Mouse (Mus musculus): ENCODE data around the gene Fam193b.
"Not testable (repeated sequence)": the region's sequence is repeated elsewhere in the genome, so short reads cannot be mapped to it uniquely, and the experiment has no call there.

Fam193b gene

DNA sequence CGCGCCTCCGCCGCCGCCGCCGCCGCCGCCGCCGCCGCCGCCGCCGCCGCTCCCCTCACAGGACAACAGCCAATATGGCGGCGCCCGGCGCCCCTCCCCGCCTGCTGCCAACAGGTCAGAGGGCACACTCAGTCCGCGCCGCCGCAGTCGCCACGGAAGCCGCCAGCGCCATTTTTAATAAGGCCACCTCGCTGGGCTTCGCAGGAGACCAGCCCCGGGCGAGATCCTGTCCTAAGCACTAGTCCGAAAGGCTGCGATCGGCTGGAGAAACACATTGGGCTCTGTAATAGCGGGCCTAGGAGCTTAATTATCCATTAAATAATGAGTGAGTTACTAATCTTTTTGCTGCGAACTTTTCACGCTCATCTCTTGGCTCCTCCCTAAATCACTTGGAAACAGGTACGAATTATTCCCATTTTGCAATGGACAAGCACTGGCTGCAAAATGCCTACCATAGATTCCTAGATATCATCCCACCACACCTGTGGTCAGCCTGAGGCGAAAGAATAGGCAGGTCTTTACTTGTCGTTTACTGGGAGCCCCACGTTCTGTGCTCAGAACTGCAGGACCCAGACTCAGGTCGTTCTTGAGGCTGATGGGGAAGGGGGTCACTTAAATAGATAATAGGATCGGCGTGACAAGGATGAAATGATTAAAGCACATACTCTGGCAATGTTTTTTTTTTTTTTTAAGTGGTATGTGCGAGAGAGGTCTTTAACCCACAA lies at the start of gene Fam193b:
Gene Fam193b (minus strand): TSS at position 94 of the 725 bp plus-strand sequence.
- in situ Hi-C loops (cut with MboI, MseI), result no loop called here

GRCm38 (mm10) chr13:55620275-55620674 lies 49.4 kb upstream of the Fam193b start:
- in situ Hi-C loops (cut with MboI, MseI), result no loop called here

GRCm38 (mm10) chr13:55619328-55619727 lies 48.4 kb upstream of the Fam193b start:
- in situ Hi-C loops (cut with MboI, MseI), result no loop called here

DNA sequence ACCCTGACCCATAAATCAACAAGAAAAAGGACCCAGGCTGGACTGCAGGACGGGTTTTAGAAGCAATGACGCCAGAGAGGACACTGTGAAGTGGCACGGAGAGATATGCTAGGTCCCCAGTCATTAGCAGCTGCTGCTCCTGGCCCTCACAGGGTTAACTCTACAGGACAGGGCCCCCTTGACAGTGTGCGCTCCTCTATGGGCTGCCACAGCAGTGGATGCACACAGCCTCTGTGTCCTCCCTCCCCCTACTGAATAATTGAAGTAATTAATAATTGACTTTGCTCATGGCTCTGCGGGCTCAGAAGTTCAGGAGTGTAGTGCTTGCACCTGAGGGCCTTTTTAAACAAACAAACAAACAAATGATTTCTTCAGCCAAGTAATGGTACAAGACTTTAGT lies 42.6 kb upstream of the Fam193b start:
- in situ Hi-C loops (cut with MboI, MseI), result no loop called here

DNA sequence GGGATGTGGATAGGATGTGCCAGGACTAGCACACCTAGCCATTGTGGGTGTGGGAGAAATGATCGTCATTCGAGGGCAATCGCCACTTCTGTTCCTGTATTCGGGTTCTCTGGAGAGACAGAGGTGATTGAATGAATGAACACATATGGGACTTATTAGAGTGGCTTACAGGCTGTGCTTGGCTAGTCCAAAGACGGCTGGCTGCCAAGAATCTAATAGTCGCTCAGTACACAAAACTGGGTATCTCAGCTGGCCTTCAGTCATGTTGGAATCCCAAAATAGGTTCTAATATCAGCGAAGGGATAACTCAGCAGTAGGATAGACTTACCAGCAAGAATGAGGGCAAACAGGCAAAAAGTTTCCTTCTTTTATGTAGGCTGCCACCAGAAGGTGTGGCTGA lies 41.1 kb upstream of the Fam193b start:
- in situ Hi-C loops (cut with MboI, MseI), result no loop called here

DNA sequence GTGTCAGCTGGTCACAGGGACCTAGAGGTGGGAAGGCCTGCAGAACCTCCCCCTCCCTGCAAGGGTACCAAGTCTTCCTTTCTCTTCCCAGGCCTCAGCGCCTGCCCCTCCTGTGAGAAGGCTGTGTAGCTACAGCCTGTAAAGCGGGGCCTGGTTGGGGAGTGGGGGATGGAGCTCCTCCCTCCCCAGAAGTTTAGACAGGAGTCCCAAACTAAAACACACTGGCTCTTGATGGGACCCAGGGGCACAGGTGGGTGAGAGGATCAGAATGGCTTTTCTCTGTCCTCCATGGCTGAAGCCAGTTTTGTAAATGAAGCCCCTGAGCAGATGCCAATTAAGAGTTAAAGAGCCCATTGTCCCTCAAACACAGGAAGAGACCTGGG lies 36.7 kb upstream of the Fam193b start:
- in situ Hi-C loops (cut with MboI, MseI), result no loop called here

DNA sequence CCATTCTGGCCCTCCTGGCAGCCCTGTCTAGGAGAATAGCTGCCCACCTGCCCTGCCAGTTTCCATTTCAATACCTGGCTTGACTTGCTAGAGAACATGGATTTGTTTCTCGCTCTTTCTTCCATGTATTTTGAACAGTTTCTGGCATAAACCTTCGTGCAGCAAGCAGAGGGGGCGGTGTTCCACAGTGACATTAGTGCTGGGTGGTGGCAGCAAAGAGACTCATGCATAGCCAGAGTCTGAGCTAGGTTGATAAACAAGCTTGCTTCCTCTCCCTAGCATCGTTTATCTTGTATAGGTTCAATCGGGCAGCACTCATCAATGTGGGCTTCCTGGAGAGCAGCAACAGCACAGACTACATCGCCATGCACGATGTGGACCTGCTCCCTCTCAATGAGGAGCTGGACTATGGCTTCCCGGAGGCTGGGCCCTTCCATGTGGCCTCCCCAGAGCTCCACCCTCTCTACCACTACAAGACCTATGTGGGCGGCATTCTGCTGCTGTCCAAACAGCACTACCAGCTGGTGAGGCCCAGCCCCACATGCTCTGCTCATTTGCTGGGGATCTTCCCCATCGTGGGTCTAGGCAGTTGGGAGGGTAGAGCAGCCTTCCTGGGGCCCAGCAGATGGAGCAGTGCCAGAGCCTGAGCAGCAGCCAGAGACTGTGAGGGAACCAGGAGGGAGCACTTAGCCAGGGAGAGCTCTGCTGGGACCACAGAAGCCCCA lies 36.1 kb upstream of the Fam193b start:
- in situ Hi-C loops (cut with MboI, MseI), result no loop called here

- in situ Hi-C loops (cut with MboI, MseI), result loop anchor here (5.0 kb wide), 1 partner anchor 33 kb away; the partner anchor contains the start of gene Ddx46
These were observed 33.7 kb upstream of the Fam193b start for GRCm38 (mm10) chr13:55604606-55605005.

GRCm38 (mm10) chr13:55601611-55602010 lies 30.7 kb upstream of the Fam193b start:
- in situ Hi-C loops (cut with MboI, MseI), result loop anchor here (5.0 kb wide), 1 partner anchor 36 kb away; the partner anchor contains the start of gene Ddx46

GRCm38 (mm10) chr13:55600657-55601056 lies 29.7 kb upstream of the Fam193b start:
- in situ Hi-C loops (cut with MboI, MseI), result loop anchor here (5.0 kb wide), 1 partner anchor 37 kb away; the partner anchor contains the start of gene Ddx46

DNA sequence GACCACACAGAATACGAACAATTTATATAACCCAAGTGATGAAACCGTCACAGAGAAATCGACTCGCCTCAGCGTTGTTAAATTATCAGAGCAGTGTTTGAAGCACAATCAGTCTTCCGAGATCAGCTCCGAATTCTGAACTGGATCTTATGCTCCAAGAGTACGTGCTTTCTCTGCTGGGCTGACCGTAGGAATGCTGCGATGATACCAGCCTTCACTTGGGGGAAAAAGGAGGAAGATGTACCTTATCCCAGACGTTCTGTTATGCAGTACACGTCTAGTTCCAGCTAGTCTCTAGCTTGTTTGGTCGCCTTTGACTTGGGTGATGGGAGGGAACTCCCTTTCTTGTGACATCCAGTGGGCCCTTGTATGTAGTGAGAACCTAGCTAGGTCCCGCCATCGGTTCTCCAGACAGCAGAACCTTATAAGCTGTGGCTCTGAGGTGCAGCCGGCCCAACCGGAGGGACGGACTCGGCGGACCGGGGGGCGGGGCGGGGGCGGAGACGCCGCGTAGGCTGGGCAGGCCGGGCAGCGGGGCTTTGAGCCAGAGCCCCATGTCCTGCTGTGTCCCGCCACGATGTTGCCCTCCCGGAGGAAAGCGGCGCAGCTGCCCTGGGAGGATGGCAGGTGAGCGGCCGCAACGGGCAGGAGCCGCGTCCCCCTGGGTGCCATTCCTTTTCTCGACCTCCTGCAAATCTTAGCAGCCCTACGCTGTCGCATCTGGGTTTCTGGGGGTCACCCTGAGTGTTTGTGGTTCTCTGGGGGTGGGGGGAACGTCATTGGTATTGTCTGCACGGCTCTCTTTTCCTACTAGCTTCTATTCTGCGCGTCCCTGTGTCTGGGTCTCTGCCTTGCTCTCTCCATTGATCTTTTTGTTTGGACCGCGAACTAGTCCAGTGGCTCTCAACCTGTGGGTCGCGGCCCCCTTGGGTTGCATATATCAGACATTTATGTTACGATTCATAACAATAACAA lies 28.9 kb upstream of the Fam193b start, which contains the start of gene B4galt7:
Gene B4galt7 (plus strand): TSS at position 331 of the 975 bp plus-strand sequence.
- in situ Hi-C loops (cut with MboI, MseI), result loop anchor here (5.0 kb wide), 1 partner anchor 37 kb away; the partner anchor contains the start of gene Ddx46

- in situ Hi-C loops (cut with MboI, MseI), result no loop called here
These were observed 25.9 kb upstream of the Fam193b start for GRCm38 (mm10) chr13:55596802-55597201.

DNA sequence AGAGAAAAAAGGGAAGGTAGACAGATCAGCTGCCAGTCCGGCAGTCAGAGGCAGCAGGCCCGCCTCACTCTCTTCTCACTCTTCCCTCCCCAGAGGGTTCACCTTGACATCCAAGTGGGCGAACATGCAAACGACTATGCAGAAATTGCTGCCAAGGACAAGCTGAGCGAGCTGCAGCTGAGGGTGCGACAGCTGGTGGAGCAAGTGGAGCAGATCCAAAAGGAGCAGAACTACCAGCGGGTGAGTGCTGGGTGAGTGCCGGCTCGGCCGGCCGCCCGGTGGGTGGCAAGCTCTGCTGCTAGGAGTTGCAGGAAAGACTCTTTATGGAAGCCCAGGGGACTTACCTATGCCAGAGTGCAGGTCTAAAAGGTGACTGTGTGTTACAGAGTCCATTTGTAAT lies 24.5 kb upstream of the Fam193b start:
- in situ Hi-C loops (cut with MboI, MseI), result no loop called here

DNA sequence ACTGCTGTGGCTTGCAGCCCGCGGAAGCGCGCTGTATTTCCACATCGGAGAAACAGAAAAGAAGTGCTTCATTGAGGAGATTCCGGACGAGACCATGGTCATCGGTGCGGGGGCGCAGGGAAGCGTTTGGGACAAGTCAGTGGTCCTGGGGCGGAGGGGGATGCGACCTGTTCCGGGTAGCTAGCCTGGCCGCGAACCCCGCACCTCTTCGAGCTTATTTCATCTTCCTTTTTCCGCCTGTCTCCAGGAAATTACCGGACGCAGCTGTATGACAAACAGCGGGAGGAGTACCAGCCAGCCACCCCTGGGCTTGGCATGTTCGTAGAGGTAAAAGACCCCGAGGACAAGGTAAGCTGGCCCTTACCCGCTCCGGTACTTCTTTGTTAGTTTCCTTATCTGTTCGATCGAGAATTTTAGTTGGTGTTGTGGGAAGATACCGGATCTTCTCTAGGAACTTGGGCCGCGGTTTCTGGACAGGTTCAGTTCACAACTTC lies 22.4 kb upstream of the Fam193b start:
- in situ Hi-C loops (cut with MboI, MseI), result no loop called here

DNA sequence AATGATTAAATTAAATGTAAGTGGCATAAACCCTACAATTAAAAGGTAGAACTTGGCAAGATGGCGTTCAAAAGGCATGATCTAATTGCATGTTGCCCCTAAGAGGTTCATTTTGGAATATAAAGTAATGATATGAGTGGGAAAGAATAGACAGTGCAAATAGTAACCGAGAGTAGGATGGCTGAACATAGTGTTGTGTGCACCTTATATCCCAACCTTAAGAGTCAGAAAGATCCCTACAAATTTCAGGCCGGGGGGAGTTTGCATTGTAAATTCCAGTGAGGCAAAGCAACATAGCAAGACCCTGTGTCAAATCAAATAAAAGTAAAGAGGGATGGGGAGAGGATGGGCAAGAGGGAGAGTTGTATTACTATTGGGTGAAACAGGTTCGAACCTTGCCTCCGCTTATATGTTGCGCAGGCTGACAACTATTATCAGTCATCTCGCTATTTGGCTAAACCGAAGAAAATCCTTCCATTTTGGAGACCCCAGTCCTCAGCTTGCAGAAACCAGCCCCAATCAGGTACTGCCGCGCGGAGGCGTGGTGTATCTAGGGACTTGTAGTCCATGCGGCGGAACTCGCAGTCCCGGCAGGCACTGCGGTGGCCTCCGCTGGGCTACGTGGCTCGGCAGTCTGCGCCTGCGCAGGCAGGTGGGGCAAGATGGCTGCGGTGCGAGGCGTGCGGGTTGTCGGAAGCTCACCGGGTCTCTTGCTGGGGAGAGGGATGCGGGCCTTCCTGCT lies 21.8 kb upstream of the Fam193b start:
- in situ Hi-C loops (cut with MboI, MseI), result no loop called here

DNA sequence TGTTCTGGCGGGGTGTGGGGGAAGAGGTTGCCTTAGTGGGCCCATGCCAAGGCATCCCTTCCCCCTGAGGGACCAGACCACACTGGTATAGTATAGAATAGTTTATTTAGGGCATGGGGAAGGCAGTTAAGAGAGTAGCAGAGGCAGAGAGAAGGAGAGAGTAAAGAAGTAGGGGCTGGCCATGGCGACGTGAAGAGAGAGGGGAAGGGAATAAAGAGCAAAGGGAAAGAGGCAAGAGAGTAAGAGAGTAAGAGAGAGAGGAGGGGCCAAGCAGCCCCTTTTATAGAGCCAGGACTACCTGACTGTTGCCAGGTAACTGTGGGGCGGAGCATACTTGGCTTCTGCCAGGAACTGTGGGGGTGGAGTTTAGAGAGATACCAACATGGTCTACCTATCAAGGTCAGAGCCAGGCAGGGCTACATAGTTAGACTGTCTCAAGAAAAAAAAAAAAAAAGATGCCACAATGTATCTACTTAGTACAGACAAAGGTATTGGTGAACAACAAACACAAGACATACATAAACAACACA lies 21.1 kb upstream of the Fam193b start:
- in situ Hi-C loops (cut with MboI, MseI), result no loop called here

DNA sequence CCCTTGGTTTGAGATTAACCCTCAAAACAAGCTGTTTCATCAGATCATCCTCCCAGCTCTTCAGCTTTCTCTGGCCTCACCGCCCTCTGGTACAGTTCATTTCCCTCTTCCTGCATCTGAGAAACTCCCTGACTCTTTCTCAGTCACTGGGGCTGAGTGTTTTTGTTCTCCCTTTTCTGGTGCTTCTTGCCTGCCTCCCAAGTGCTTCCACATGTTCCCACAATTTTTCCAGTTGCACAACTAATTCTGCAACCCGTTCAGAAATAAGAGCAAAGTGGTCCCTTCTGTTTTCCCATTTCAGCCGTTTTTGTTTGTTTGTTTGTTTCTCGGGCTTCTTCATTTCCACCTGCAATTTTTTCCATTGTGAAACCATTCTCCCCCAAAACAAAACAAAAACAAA lies 7.2 kb upstream of the Fam193b start:
- in situ Hi-C loops (cut with MboI, MseI), result no loop called here

DNA sequence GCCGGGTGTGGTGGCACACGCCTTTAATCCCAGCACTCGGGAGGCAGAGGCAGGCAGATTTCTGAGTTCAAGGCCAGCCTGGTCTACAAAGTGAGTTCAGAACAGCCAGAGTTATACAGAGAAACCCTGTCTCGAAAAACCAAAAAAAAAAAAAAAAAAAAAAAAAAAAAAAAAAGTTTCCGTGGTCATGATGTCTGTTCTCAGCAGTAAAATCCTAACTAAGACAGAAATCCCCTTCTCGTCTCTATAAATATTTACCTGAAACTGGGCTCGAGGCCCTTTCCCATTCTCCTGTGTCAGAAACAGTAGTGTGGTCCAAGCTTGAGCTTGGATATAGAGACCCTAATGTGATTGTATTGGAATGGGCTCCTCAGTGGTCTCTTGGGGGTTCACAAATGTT lies 6.0 kb upstream of the Fam193b start:
- in situ Hi-C loops (cut with MboI, MseI), result not testable (repeated sequence)

- in situ Hi-C loops (cut with MboI, MseI), result no loop called here
These were observed 5.0 kb upstream of the Fam193b start for GRCm38 (mm10) chr13:55575932-55576331.

GRCm38 (mm10) chr13:55574321-55574720 lies 3.4 kb upstream of the Fam193b start:
- in situ Hi-C loops (cut with MboI, MseI), result no loop called here
